ENCODE assay signal across 12 mouse cellular contexts in the genomic region with DNA sequence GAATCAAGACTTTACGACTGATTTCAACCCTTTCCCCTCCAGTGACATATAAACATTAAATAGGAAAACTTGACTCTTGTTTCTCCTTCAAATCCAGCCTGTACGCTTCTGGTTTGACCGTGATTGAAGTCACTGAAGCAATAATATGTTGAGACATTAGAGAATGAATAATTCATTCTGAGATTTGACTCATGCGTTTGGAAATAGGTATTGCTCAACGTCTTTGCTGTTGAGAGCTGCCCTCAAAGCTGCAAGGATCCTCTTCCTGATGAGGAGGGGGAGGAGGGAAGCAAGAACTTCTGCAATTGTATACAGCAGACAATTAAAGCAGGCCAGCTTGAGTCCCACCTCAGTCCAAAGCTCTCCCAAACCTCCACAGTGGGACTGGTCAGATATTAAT.
DNase-seq lines count a peak whose midpoint lies in the region; ATAC-seq and TF ChIP-seq lines count a peak whose summit lies in the region.
"Had no signal": no experiment of that assay in that cellular context is flagged by ENCODE, and none has a peak within 500 bp of the region (broad histone marks: within the 10 kb centered on the region; RNA-seq: fewer than 3 reads in every experiment).

No protein-coding gene starts in this region.

- no peak for TF ChIP-seq POLR2A in bone marrow macrophage, adult 2 months (IDR thresholded peaks at IDR 0.05; ENCODE audit: borderline replicate concordance, low read depth, low read length)

- H3K4me3 ChIP-seq in heart, embryonic 11.5 days (ENCODE audit: low read depth, low read length) = no peak overlapping the region
- H3K4me3 ChIP-seq in bone marrow macrophage, adult 2 months (ENCODE audit: insufficient read depth, low read length) = no peak overlapping the region
- H3K4me3 ChIP-seq in forebrain, embryonic 13.5 days = no peak overlapping the region
- H3K4me3 ChIP-seq: hindbrain, embryonic 15.5 days; neural tube, embryonic 13.5 days had no signal

- no peak overlapping the region for H3K9ac ChIP-seq in heart, embryonic 11.5 days (ENCODE audit: low read depth, low read length)
- no peak overlapping the region for H3K9ac ChIP-seq in forebrain, embryonic 13.5 days
- H3K9ac ChIP-seq: hindbrain, embryonic 15.5 days; neural tube, embryonic 13.5 days had no signal

- no peak overlapping the region for H3K4me2 ChIP-seq in heart, embryonic 11.5 days
- H3K4me2 ChIP-seq in forebrain, embryonic 13.5 days = no peak overlapping the region
- H3K4me2 ChIP-seq: hindbrain, embryonic 15.5 days; neural tube, embryonic 13.5 days had no signal

- WGBS in heart, embryonic 11.5 days (ENCODE audit: insufficient replicate concordance) = 76% methylated on average over 5 of the region's 5 CpGs
- 84% methylated on average over 5 of the region's 5 CpGs for WGBS in forebrain, embryonic 13.5 days

- H3K4me1 ChIP-seq in heart, embryonic 11.5 days (ENCODE audit: control insufficient read depth, insufficient read depth, low read length) = peaks cover 20% of the 10 kb centered on the region
- peaks cover 62% of the 10 kb centered on the region for H3K4me1 ChIP-seq in bone marrow macrophage, adult 2 months (ENCODE audit: control insufficient read depth, insufficient read depth, low read length)
- peaks cover 4% of the 10 kb centered on the region; the same call in 1 of the 2 replicates for H3K4me1 ChIP-seq in forebrain, embryonic 13.5 days
- H3K4me1 ChIP-seq: hindbrain, embryonic 15.5 days; neural tube, embryonic 13.5 days had no signal

- no peaks in the 10 kb centered on the region; the same call in 1 of the 2 replicates for H3K36me3 ChIP-seq in heart, embryonic 11.5 days (ENCODE audit: control insufficient read depth, insufficient read depth, low read length)
- no peaks in the 10 kb centered on the region for H3K36me3 ChIP-seq in forebrain, embryonic 13.5 days (ENCODE audit: poor library complexity, severe bottlenecking)
- H3K36me3 ChIP-seq: hindbrain, embryonic 15.5 days; neural tube, embryonic 13.5 days had no signal

- ATAC-seq in heart, embryonic 11.5 days (replicated peaks; ENCODE audit: insufficient number of reproducible peaks, low FRiP score, low TSS enrichment) = no peak
- ATAC-seq in forebrain, embryonic 13.5 days = no peak

- H3K9me3 ChIP-seq in heart, embryonic 11.5 days (replicated peaks; ENCODE audit: control insufficient read depth, low read length) = no peaks in the 10 kb centered on the region
- H3K9me3 ChIP-seq in forebrain, embryonic 13.5 days (replicated peaks) = no peaks in the 10 kb centered on the region
- H3K9me3 ChIP-seq: hindbrain, embryonic 15.5 days; neural tube, embryonic 13.5 days had no signal

- TF ChIP-seq CTCF in bone marrow macrophage, adult 2 months (IDR thresholded peaks at IDR 0.05; ENCODE audit: low read depth, low read length) = no peak

- peak; percentile 33 for DNase-seq in heart, adult 8-10 months (ENCODE audit: low spot score)
- DNase-seq in 3T3-L1 (ENCODE audit: low read depth, low spot score) = peak; percentile 66
- peak; percentile 76 for DNase-seq in lung, postnatal 25 days (ENCODE audit: low spot score)
- DNase-seq in Muller cell, postnatal 12 days (ENCODE audit: inconsistent ontology term) = no peak
- no peak for DNase-seq in urinary bladder, postnatal 4 days (ENCODE audit: low spot score in 2 of 2)
- DNase-seq: cerebellum, adult 9-11 months; right cerebral cortex, postnatal 25 days had no signal

- no peaks in the 10 kb centered on the region for H3K27me3 ChIP-seq in heart, embryonic 11.5 days (ENCODE audit: control insufficient read depth, insufficient read depth, low read length)
- H3K27me3 ChIP-seq in forebrain, embryonic 13.5 days = no peaks in the 10 kb centered on the region
- H3K27me3 ChIP-seq: hindbrain, embryonic 15.5 days; neural tube, embryonic 13.5 days had no signal

- H3K27ac ChIP-seq in heart, embryonic 11.5 days (ENCODE audit: low read depth, low read length) = no peak overlapping the region
- peak overlapping the region; percentile 97 for H3K27ac ChIP-seq in bone marrow macrophage, adult 2 months (ENCODE audit: insufficient read depth, low read depth, low read length)
- no peak overlapping the region for H3K27ac ChIP-seq in forebrain, embryonic 13.5 days
- H3K27ac ChIP-seq: hindbrain, embryonic 15.5 days; neural tube, embryonic 13.5 days had no signal

Comparison
In these comparisons a context has a peak if more than half of its experiments do, and no peak if none do; other contexts are left out.
1. DNase-seq: peak in heart, adult 8-10 months (single experiment), 3T3-L1 (single experiment) and lung, postnatal 25 days (single experiment); none in Muller cell, postnatal 12 days (single experiment) and urinary bladder, postnatal 4 days (0 of 2).